Mouse (Mus musculus) hindbrain, embryonic 10.5 days (tissue): ENCODE measurements around the gene Eno4. TPM values are rescaled to one million over a fixed set of nuclear protein-coding genes. Genes with fewer than 3 reads are reported as not detected.

Source experiments
- DNase-seq: peaks from one replicate; pipeline ENCODE4 v3.0.0-alpha.2; 2017; ENCODE audit warnings: low spot score
- H3K27ac ChIP-seq: fragments of 300-500 bp; sonication (generic); 2 replicates; pipeline ENCODE4 v1.5.1; 2016; ENCODE audit warnings: mild to moderate bottlenecking, moderate library complexity
- H3K27me3 ChIP-seq: fragments of 300-500 bp; sonication (generic); 2 replicates; pipeline ENCODE4 v1.6.1; 2016; ENCODE audit warnings: mild to moderate bottlenecking; ENCODE audit not compliant: poor library complexity, insufficient read depth, severe bottlenecking
- H3K36me3 ChIP-seq: fragments of 300-500 bp; sonication (generic); 2 replicates; pipeline ENCODE4 v1.6.1; 2016; ENCODE audit warnings: mild to moderate bottlenecking, moderate library complexity
- H3K4me1 ChIP-seq: fragments of 300-500 bp; sonication (generic); replicated peaks from 2 replicates; pipeline ENCODE4 v1.6.1; 2016; ENCODE audit warnings: mild to moderate bottlenecking
- H3K4me3 ChIP-seq: fragments of 300-500 bp; sonication (generic); 2 replicates; pipeline ENCODE4 v1.5.1; 2016; ENCODE audit warnings: mild to moderate bottlenecking, moderate library complexity
- H3K9me3 ChIP-seq: fragments of 300-500 bp; sonication (generic); 2 replicates; pipeline ENCODE4 v1.6.1; 2016; ENCODE audit warnings: mild to moderate bottlenecking, moderate library complexity
- WGBS: fragments of 180-500 bp; shearing (Covaris S2); methylation state at CpG from one replicate; pipeline ENCODE4 v1.1.7; 2016; 5-methylcytosine and 5-hydroxymethylcytosine counted together
- polyA plus RNA-seq: library from polyadenylated mRNA; unstranded; fragments of >200 nt; fragmentation: Nextera tagmentation; extraction: Ambion mirVana; gene quantifications from 2 replicates; pipeline ENCODE4 v1.2.1, GENCODE M21; 2016

Gene Eno4
- polyA plus RNA-seq, 1 experiment from 2014 or later, result 1.9 TPM

- Histone ChIP-seq H3K9me3 (no peaks in the 10 kb centered on the region), H3K4me3 (no peak overlapping the region), H3K27ac (no peak overlapping the region), H3K4me1 (peaks cover 32% of the 10 kb centered on the region), H3K27me3 (peaks cover 97% of the 10 kb centered on the region), H3K36me3 (no peaks in the 10 kb centered on the region)
- DNase-seq, result no peak
- 40% methylated on average over 13 of the region's 13 CpGs for WGBS
Observed at GRCm38 (mm10) chr19:58979436-58980055, 36.3 kb downstream of the Eno4 start.

- Histone ChIP-seq H3K4me3 (no peak overlapping the region), H3K4me1 (peaks cover 32% of the 10 kb centered on the region), H3K27me3 (peaks cover 97% of the 10 kb centered on the region), H3K9me3 (no peaks in the 10 kb centered on the region), H3K27ac (no peak overlapping the region), H3K36me3 (no peaks in the 10 kb centered on the region)
- WGBS, result 64% methylated on average over 5 of the region's 5 CpGs
- no peak for DNase-seq
Observed at GRCm38 (mm10) chr19:58980056-58980440, 36.8 kb downstream of the Eno4 start.

- Histone ChIP-seq H3K4me3 (0 out of 2 replicates have a peak overlapping the region, but pooled peaks have one; percentile 18), H3K9me3 (no peaks in the 10 kb centered on the region), H3K27ac (no peak overlapping the region), H3K4me1 (peaks cover 28% of the 10 kb centered on the region), H3K36me3 (no peaks in the 10 kb centered on the region), H3K27me3 (peaks cover 95% of the 10 kb centered on the region)
- DNase-seq, result peak; percentile 26
- 21% methylated on average over 9 of the region's 9 CpGs for WGBS
Observed at GRCm38 (mm10) chr19:58981571-58981970, 38.3 kb downstream of the Eno4 start.

GRCm38 (mm10) chr19:59002827-59003226 lies 59.6 kb downstream of the Eno4 start:
- no peaks in the 10 kb centered on the region for H3K36me3 ChIP-seq
- WGBS, result 88% methylated on average over 6 of the region's 6 CpGs
- no peak overlapping the region for H3K27ac ChIP-seq
- no peak for DNase-seq
- peaks cover 10% of the 10 kb centered on the region for H3K4me1 ChIP-seq
- peaks cover 11% of the 10 kb centered on the region for H3K27me3 ChIP-seq
- H3K9me3 ChIP-seq, result no peaks in the 10 kb centered on the region
- H3K4me3 ChIP-seq, result no peak overlapping the region

- WGBS, result 71% methylated on average over 15 of the region's 15 CpGs
- H3K4me3 ChIP-seq, result no peak overlapping the region
- H3K4me1 ChIP-seq, result no peaks in the 10 kb centered on the region
- no peak for DNase-seq
- no peaks in the 10 kb centered on the region for H3K36me3 ChIP-seq
- H3K9me3 ChIP-seq, result no peaks in the 10 kb centered on the region
- H3K27ac ChIP-seq, result no peak overlapping the region
- H3K27me3 ChIP-seq, result peaks cover 22% of the 10 kb centered on the region
Observed at GRCm38 (mm10) chr19:59006577-59007340, 63.5 kb downstream of the Eno4 start.

GRCm38 (mm10) chr19:59010802-59011201 lies 67.6 kb downstream of the Eno4 start:
- Histone ChIP-seq H3K27me3 (peaks cover 18% of the 10 kb centered on the region), H3K4me1 (no peaks in the 10 kb centered on the region), H3K36me3 (no peaks in the 10 kb centered on the region), H3K27ac (no peak overlapping the region), H3K9me3 (no peaks in the 10 kb centered on the region), H3K4me3 (no peak overlapping the region)
- WGBS, result 85% methylated on average over 5 of the region's 5 CpGs
- no peak for DNase-seq

Other genes starting within 250 kb of the Eno4 start
- gene Pnliprp1, start 214.5 kb upstream of the Eno4 start, polyA plus RNA-seq, result not detected in 2 replicates
- not detected in 2 replicates for gene Pnliprp2, start 183.7 kb upstream of the Eno4 start, polyA plus RNA-seq
- 0.16 TPM in 1 of 2 replicates, not detected in the other for gene 1700019N19Rik, start 149.0 kb upstream of the Eno4 start, polyA plus RNA-seq
- gene Hspa12a, start 229 bp downstream of the Eno4 start, polyA plus RNA-seq, result 15.8 and 25.5 TPM in 2 replicates
- gene Shtn1, start 132.7 kb downstream of the Eno4 start, polyA plus RNA-seq, result 1.3 and 1.8 TPM in 2 replicates
- 0.25 TPM in 1 of 2 replicates, not detected in the other for gene Vax1, start 226.6 kb downstream of the Eno4 start, polyA plus RNA-seq